Mouse (Mus musculus) limb, embryonic 14.5 days (tissue): ENCODE results near the gene Slmap. TPM values are rescaled to one million over a fixed set of nuclear protein-coding genes. Genes with fewer than 3 reads are reported as not detected.

Experiments
- ATAC-seq: fragments of 200-750 bp; cut with Nextera tagmentation; 2 replicates; pipeline ENCODE4 v1.8.0; 2017; ENCODE audit warnings: low read depth, moderate number of reproducible peaks, moderate TSS enrichment; ENCODE audit not compliant: low FRiP score
- DNase-seq: peaks from one replicate; pipeline ENCODE4 v3.0.0-alpha.2; 2015; ENCODE audit warnings: low spot score
- H3K27ac ChIP-seq: fragments of 300-500 bp; sonication (generic); replicated peaks from 2 replicates; pipeline ENCODE4 v1.5.1; 2014; ENCODE audit warnings: low read depth, mild to moderate bottlenecking, low read length, moderate library complexity, mixed read lengths
- H3K27me3 ChIP-seq: fragments of 300-500 bp; sonication (generic); 2 replicates; pipeline ENCODE4 v1.6.1; 2014; ENCODE audit warnings: low read length, mixed read lengths; ENCODE audit not compliant: control insufficient read depth, insufficient read depth
- H3K36me3 ChIP-seq: fragments of 300-500 bp; sonication (generic); 2 replicates; pipeline ENCODE4 v1.6.1; 2014; ENCODE audit warnings: mild to moderate bottlenecking, low read length, moderate library complexity, mixed read lengths; ENCODE audit not compliant: control insufficient read depth, insufficient read depth
- H3K4me1 ChIP-seq: fragments of 300-500 bp; sonication (generic); 2 replicates; pipeline ENCODE4 v1.6.1; 2014; ENCODE audit warnings: antibody characterized with exemption, low read length, mixed read lengths; ENCODE audit not compliant: control insufficient read depth, insufficient read depth
- H3K4me2 ChIP-seq: fragments of 300-500 bp; sonication (generic); replicated peaks from 2 replicates; pipeline ENCODE4 v1.6.1; 2014; ENCODE audit warnings: low read depth, mild to moderate bottlenecking, low read length, moderate library complexity; ENCODE audit not compliant: severe bottlenecking
- H3K4me3 ChIP-seq: fragments of 300-500 bp; sonication (generic); replicated peaks from 2 replicates; pipeline ENCODE4 v1.5.1; 2014; ENCODE audit warnings: low read length
- H3K9ac ChIP-seq: fragments of 300-500 bp; sonication (generic); 2 replicates; pipeline ENCODE4 v1.6.1; 2014; ENCODE audit warnings: mild to moderate bottlenecking, low read depth, low read length, moderate library complexity; ENCODE audit not compliant: severe bottlenecking
- H3K9me3 ChIP-seq: fragments of 300-500 bp; sonication (generic); 2 replicates; pipeline ENCODE4 v1.6.1; 2016; ENCODE audit warnings: low read length; ENCODE audit not compliant: control insufficient read depth
- POLR2A ChIP-seq: fragments of 200-500 bp; IDR thresholded peaks from 2 replicates; pipeline ENCODE4 v1.8.0; 2012; ENCODE audit warnings: inconsistent platforms, mild to moderate bottlenecking, moderate library complexity, borderline replicate concordance; ENCODE audit not compliant: insufficient read depth, insufficient read length; ENCODE audit errors: extremely low read depth
- WGBS: fragments of 180-500 bp; shearing (Covaris S2); extraction: QIAGEN DNeasy Blood & Tissue Kit; methylation state at CpG from one replicate; pipeline ENCODE4 v1.1.7; 2014; 5-methylcytosine and 5-hydroxymethylcytosine counted together
- polyA plus RNA-seq, 2 experiments: library from polyadenylated mRNA; depleted of rRNA in 1 of 2; stranded (reverse) in 1 of 2; unstranded in 1 of 2; fragments of >200 nt; fragmentation: Nextera tagmentation in 1 of 2; extraction: Ambion mirVana in 1 of 2; gene quantifications; 2 replicates each; pipeline versions ENCODE4 v1.2.1 to v1.2.3; 2012 to 2014

Slmap gene
- polyA plus RNA-seq, 2 experiments, result 25.4 to 27.0 TPM

DNA sequence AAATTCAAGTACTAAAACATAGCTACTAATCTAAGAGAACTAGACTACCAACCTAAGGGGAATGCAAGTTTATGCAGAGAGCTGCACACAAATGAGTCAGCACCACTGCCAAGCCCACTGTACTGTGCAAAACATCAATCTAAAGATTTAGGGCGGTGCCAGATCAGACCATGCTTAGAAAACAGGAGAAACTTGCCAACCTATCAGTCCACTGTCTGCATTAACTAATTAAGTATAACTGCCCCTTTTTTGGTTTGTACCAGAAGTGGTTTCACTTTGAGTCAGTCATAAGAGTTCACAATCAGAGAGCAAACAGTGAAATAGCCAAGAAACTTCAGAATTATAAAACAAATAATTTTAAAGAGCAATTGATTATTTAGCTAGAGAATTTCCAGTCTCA, 53.3 kb downstream of the Slmap start:
- H3K9me3 ChIP-seq, result no peaks in the 10 kb centered on the region
- TF ChIP-seq POLR2A, result no peak
- H3K4me3 ChIP-seq, result no peak overlapping the region
- no peak overlapping the region for H3K4me2 ChIP-seq
- H3K9ac ChIP-seq, result no peak overlapping the region
- DNase-seq, result no peak
- H3K27me3 ChIP-seq, result no peaks in the 10 kb centered on the region
- WGBS, result 95% methylated on average over 1 of the region's 1 CpGs
- no peaks in the 10 kb centered on the region for H3K36me3 ChIP-seq
- H3K27ac ChIP-seq, result no peak overlapping the region
- no peaks in the 10 kb centered on the region for H3K4me1 ChIP-seq
- ATAC-seq, result no peak

DNA sequence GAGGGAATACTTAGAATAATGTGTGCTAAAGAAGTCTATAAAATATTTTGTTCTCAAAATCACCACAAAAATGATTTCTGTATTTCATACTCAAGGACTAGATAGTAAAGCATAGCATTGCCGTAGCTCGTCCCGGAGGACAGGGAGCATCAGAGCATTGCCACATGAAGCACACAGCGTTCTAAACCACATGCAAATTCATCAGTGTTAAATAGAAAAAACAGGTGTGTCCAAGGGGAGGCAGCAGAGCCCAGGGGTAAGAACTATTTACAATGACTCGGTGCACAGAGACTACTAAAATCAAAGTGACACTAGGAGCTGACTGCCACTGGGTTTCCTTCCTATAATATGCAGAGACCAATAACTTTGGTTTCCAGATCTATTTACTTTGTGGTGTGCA, 57.0 kb downstream of the Slmap start:
- no peaks in the 10 kb centered on the region for H3K36me3 ChIP-seq
- H3K4me3 ChIP-seq, result no peak overlapping the region
- no peaks in the 10 kb centered on the region for H3K4me1 ChIP-seq
- 88% methylated on average over 5 of the region's 5 CpGs for WGBS
- H3K9me3 ChIP-seq, result no peaks in the 10 kb centered on the region
- ATAC-seq (no peak), DNase-seq (no peak)
- H3K4me2 ChIP-seq, result no peak overlapping the region
- no peaks in the 10 kb centered on the region for H3K27me3 ChIP-seq
- no peak overlapping the region for H3K27ac ChIP-seq
- H3K9ac ChIP-seq, result no peak overlapping the region
- TF ChIP-seq POLR2A, result no peak

DNA sequence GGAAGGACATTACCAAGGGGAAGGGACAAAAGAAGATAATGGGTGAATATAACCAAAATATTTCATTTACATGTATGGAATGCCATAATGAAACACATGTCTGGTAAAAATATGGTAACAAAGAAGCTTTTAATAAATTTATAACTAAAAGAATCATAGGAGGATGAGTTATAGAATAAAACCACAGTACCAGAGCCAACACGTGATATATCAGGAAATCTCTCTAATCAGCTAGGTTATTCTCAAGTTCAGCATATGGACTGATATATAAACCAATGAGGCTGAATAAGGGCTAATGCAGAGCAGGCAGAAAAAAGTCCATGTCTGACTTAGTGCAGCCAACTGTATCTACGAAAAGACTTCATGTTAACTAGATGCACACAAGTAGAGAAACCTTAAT, 58.3 kb downstream of the Slmap start:
- WGBS, result 87% methylated on average over 2 of the region's 2 CpGs
- no peak overlapping the region for H3K4me2 ChIP-seq
- TF ChIP-seq POLR2A, result no peak
- no peaks in the 10 kb centered on the region for H3K36me3 ChIP-seq
- no peak for DNase-seq
- H3K27me3 ChIP-seq, result no peaks in the 10 kb centered on the region
- no peaks in the 10 kb centered on the region for H3K9me3 ChIP-seq
- no peak overlapping the region for H3K9ac ChIP-seq
- H3K4me1 ChIP-seq, result no peaks in the 10 kb centered on the region
- ATAC-seq, result no peak
- H3K4me3 ChIP-seq, result no peak overlapping the region
- H3K27ac ChIP-seq, result no peak overlapping the region

DNA sequence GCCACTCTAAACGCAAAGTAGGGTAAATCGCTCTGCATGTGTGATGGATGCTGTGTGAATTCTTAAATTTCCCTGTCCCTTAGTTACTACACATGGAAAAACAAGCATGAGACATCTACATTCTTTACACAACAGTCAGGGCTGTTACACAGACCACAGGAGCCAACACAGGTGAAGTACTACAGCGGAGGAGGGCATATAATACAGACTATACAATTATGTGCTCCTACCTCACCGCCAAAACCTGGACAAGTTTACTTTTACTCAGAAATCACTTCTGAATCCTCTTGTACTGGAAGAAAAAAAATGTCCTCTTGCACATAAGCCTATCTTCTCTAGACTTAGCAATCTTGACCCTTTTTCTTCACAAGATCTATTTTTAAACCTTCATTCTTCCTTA, 66.8 kb downstream of the Slmap start:
- no peak overlapping the region for H3K27ac ChIP-seq
- H3K4me1 ChIP-seq, result no peaks in the 10 kb centered on the region
- H3K9ac ChIP-seq, result no peak overlapping the region
- no peak overlapping the region for H3K4me3 ChIP-seq
- DNase-seq (no peak), ATAC-seq (no peak)
- H3K36me3 ChIP-seq, result peaks cover 2% of the 10 kb centered on the region; the same call in 1 of the 2 replicates
- H3K4me2 ChIP-seq, result no peak overlapping the region
- TF ChIP-seq POLR2A, result no peak
- no peaks in the 10 kb centered on the region for H3K9me3 ChIP-seq
- no peaks in the 10 kb centered on the region for H3K27me3 ChIP-seq
- WGBS, result 87% methylated on average over 4 of the region's 4 CpGs

DNA sequence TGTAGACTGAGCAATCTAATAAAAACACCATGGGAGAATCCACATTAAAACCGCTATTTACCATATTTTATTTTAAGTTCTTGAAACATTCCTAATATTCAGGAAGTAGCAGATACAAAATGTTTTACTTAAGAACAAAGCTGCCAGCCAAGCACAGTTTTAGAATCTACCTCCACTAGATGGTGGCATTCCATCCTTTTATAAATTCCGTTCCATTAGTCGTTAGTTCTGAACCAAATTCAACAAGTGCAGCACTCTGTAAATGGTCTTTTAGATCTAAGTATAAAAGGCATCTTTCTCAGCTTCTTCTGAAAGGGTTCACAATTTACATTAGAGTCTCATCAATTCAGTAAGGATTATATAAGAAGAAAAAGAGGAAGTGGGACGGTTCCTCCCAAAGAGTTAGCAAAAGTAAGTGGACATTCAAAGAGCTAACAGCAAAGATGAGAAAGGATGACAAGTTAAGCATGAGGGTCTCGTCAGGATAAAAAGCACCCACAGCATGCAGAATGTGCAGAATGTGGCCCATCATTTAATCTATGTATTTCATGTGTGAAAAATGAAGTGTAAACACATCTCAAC, 68.1 kb downstream of the Slmap start:
- TF ChIP-seq POLR2A, result no peak
- no peak overlapping the region for H3K4me3 ChIP-seq
- H3K27ac ChIP-seq, result no peak overlapping the region
- H3K9me3 ChIP-seq, result no peaks in the 10 kb centered on the region
- 81% methylated on average over 5 of the region's 5 CpGs for WGBS
- H3K9ac ChIP-seq, result no peak overlapping the region
- H3K4me2 ChIP-seq, result no peak overlapping the region
- ATAC-seq (no peak), DNase-seq (no peak)
- no peaks in the 10 kb centered on the region for H3K27me3 ChIP-seq
- H3K4me1 ChIP-seq, result no peaks in the 10 kb centered on the region
- H3K36me3 ChIP-seq, result peaks cover 6% of the 10 kb centered on the region

DNA sequence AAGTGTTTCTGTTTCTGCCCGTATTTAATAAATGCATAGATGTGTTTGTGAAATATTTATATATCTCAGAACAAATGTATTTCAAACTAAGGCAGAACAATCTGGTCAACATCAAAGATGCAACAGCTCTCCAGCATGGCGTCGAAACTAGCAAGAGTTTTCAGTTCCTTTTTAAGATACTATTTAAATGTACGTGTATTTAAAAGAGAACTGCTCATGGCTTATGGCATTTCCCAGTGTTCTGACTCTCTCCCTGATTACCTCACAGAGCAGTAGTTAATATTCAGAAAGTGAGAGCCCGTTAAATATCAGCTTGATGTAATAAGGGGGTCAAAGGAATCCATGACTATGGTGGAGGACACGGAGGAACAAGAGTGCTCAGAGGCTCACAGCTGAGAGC, 68.8 kb downstream of the Slmap start:
- DNase-seq (no peak), ATAC-seq (no peak)
- no peak overlapping the region for H3K4me2 ChIP-seq
- no peak overlapping the region for H3K4me3 ChIP-seq
- H3K9ac ChIP-seq, result no peak overlapping the region
- H3K9me3 ChIP-seq, result no peaks in the 10 kb centered on the region
- H3K36me3 ChIP-seq, result peaks cover 13% of the 10 kb centered on the region
- WGBS, result 74% methylated on average over 6 of the region's 6 CpGs
- TF ChIP-seq POLR2A, result no peak
- H3K4me1 ChIP-seq, result no peaks in the 10 kb centered on the region
- H3K27me3 ChIP-seq, result no peaks in the 10 kb centered on the region
- no peak overlapping the region for H3K27ac ChIP-seq
